Mouse (Mus musculus) hindbrain, embryonic 11.5 days (tissue): Measurements from ENCODE around the gene Dclk1. TPM values are rescaled to one million over a fixed set of nuclear protein-coding genes. Genes with fewer than 3 reads are reported as not detected.

Experiments used
- ATAC-seq: fragments of 200-750 bp; cut with Nextera tagmentation; 2 replicates; pipeline ENCODE4 v1.8.0; 2017; ENCODE audit warnings: mild to moderate bottlenecking, moderate TSS enrichment, moderate library complexity; ENCODE audit not compliant: low FRiP score
- DNase-seq: peaks from one replicate; pipeline ENCODE4 v3.0.0-alpha.2; 2015; ENCODE audit warnings: low spot score
- H3K27ac ChIP-seq: fragments of 300-500 bp; sonication (generic); 2 replicates; pipeline ENCODE4 v1.5.1; 2014; ENCODE audit warnings: mild to moderate bottlenecking, low read depth, low read length
- H3K27me3 ChIP-seq: fragments of 300-500 bp; sonication (generic); 2 replicates; pipeline ENCODE4 v1.6.1; 2014; ENCODE audit warnings: mild to moderate bottlenecking, low read length, moderate library complexity, mixed read lengths; ENCODE audit not compliant: control insufficient read depth, insufficient read depth
- H3K36me3 ChIP-seq: fragments of 300-500 bp; sonication (generic); 2 replicates; pipeline ENCODE4 v1.6.1; 2014; ENCODE audit warnings: mild to moderate bottlenecking, low read length, moderate library complexity, mixed read lengths; ENCODE audit not compliant: control insufficient read depth, insufficient read depth
- H3K4me1 ChIP-seq: fragments of 300-500 bp; sonication (generic); replicated peaks from 2 replicates; pipeline ENCODE4 v1.6.1; 2014; ENCODE audit warnings: low read length, mixed read lengths; ENCODE audit not compliant: control insufficient read depth, insufficient read depth
- H3K4me2 ChIP-seq: fragments of 300-500 bp; sonication (generic); replicated peaks from 2 replicates; pipeline ENCODE4 v1.6.1; 2014; ENCODE audit warnings: mild to moderate bottlenecking, low read depth, low read length
- H3K4me3 ChIP-seq: fragments of 300-500 bp; sonication (generic); 2 replicates; pipeline ENCODE4 v1.5.1; 2014; ENCODE audit warnings: low read depth, low read length
- H3K9ac ChIP-seq: fragments of 300-500 bp; sonication (generic); 2 replicates; pipeline ENCODE4 v1.6.1; 2014; ENCODE audit warnings: low read depth, low read length
- H3K9me3 ChIP-seq: fragments of 300-500 bp; sonication (generic); 2 replicates; pipeline ENCODE4 v1.6.1; 2016; ENCODE audit warnings: low read length; ENCODE audit not compliant: control insufficient read depth
- WGBS: fragments of 180-500 bp; shearing (Covaris S2); extraction: QIAGEN DNeasy Blood & Tissue Kit; methylation state at CpG from one replicate; pipeline ENCODE4 v1.1.7; 2014; 5-methylcytosine and 5-hydroxymethylcytosine counted together
- polyA plus RNA-seq: library from polyadenylated mRNA; unstranded; fragments of >200 nt; fragmentation: Nextera tagmentation; extraction: Ambion mirVana; gene quantifications from 2 replicates; pipeline ENCODE4 v1.2.1, GENCODE M21; 2014

Gene Dclk1
- polyA plus RNA-seq, 1 experiment from 2014 or later, result 94.8 TPM

DNA sequence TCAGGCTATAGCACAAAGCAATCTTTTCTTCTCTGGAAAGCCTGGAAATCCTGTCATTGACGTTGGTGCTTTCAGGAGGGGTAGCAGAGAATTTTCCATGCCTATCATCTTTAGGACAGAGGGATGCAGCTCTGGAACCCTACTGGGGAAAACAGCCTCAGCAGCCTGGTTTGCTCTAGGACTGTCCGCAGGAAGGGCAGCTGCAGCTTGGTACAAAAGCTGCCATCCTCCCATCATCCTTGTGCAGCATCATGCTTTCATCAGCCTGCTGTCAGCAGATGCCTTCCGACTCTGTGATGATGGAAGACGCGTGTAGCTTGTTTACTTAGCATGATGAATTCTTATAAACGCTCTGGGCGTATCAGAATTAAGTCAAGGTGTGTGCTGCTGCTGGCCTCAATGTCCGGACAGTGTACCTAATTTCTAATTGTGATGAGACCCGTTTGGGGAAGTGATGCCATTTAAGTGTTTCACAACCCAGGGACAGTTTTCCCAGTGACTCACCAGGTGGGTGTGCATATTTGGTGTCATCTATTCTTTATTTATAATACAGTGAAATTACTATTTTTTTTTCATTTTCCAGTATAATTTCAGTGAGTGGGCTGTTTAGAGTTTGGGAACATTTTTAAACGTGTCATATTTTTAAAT, 50.7 kb downstream of the Dclk1 start:
- Histone ChIP-seq H3K36me3 (no peaks in the 10 kb centered on the region), H3K4me1 (no peaks in the 10 kb centered on the region), H3K4me2 (no peak overlapping the region), H3K27me3 (no peaks in the 10 kb centered on the region), H3K9me3 (no peaks in the 10 kb centered on the region), H3K4me3 (no peak overlapping the region), H3K27ac (no peak overlapping the region), H3K9ac (no peak overlapping the region)
- DNase-seq (no peak), ATAC-seq (no peak)
- 71% methylated on average over 10 of the region's 10 CpGs for WGBS

DNA sequence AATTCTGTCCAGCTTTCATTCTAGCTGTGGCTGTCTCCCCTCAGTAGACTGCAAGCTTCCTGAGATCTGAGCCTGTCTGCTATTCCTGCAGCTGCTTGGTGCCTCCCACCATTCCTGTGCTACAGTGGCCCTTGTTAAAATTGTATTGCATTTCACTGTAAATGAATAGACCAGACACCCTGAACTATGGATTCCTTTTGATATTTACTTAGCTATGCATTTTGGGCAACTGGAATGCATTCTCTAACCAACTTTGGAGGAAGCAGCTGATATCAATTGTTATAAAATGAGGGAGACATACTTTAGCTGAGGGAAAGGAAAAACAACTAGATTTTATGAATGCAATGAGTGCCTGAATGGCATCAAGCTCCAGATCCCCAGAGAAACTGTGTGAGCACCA, 63.5 kb downstream of the Dclk1 start:
- no peak for ATAC-seq
- Histone ChIP-seq H3K4me3 (no peak overlapping the region), H3K27me3 (no peaks in the 10 kb centered on the region), H3K4me1 (no peaks in the 10 kb centered on the region), H3K9ac (no peak overlapping the region), H3K9me3 (no peaks in the 10 kb centered on the region), H3K27ac (no peak overlapping the region), H3K4me2 (no peak overlapping the region), H3K36me3 (no peaks in the 10 kb centered on the region)
- no peak for DNase-seq

DNA sequence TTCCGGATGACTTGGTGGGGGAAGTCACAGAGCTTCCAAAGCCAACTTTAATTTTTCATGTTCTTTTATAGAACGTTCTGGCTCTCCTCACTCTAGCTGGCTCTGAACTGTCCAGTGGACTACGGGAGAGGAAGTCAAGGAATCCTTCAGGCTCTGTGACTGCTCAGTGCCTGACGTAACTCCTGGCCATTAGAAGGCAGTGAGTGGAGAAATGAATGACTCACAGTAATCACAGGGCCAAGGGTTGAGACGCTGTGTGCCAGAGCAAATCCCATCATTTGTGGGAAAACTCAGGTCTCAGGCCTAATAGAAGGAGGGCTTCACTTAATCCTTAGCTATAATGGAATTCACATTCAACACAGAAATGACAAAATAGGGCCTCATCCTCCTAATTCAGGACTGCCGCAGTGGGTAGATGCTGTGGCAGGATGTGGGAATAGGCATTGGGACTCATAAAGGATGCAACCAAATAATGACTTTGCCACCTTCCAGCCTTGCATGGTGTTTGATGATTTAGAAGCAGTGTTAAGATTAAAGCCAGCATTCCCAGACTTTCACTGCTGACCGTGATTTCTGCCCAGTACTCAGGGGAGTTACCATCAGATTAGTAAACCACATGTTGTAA, 65.5 kb downstream of the Dclk1 start:
- WGBS, result 76% methylated on average over 7 of the region's 7 CpGs
- no peak overlapping the region for H3K9ac ChIP-seq
- no peak for DNase-seq
- no peaks in the 10 kb centered on the region for H3K36me3 ChIP-seq
- H3K9me3 ChIP-seq, result no peaks in the 10 kb centered on the region
- H3K27ac ChIP-seq, result no peak overlapping the region
- no peak for ATAC-seq
- no peak overlapping the region for H3K4me3 ChIP-seq
- no peaks in the 10 kb centered on the region for H3K27me3 ChIP-seq
- H3K4me1 ChIP-seq, result no peaks in the 10 kb centered on the region
- no peak overlapping the region for H3K4me2 ChIP-seq

DNA sequence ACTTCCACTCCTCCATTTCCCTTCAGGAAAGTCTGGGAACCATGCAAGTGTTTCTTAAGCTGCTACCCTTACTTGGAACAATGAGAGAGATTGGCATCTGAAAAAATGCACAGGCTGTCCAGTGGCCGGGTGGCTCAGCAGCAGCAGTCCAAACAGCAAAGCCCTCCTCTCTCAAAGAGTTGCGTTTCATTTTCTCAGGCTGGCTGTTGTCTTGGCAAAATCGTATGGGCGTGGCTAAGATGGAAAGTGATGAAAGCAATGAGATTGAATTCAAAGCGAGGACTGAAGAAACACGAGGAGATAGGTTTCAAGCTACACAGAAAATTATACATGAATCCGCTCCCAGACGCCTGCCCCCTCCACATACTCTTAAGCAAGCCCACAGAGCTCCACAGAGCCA, 67.8 kb downstream of the Dclk1 start:
- ATAC-seq (no peak), DNase-seq (no peak)
- WGBS, result 76% methylated on average over 8 of the region's 8 CpGs
- Histone ChIP-seq H3K4me3 (no peak overlapping the region), H3K9me3 (no peaks in the 10 kb centered on the region), H3K36me3 (no peaks in the 10 kb centered on the region), H3K4me2 (no peak overlapping the region), H3K9ac (no peak overlapping the region), H3K4me1 (no peaks in the 10 kb centered on the region), H3K27ac (no peak overlapping the region), H3K27me3 (no peaks in the 10 kb centered on the region)

DNA sequence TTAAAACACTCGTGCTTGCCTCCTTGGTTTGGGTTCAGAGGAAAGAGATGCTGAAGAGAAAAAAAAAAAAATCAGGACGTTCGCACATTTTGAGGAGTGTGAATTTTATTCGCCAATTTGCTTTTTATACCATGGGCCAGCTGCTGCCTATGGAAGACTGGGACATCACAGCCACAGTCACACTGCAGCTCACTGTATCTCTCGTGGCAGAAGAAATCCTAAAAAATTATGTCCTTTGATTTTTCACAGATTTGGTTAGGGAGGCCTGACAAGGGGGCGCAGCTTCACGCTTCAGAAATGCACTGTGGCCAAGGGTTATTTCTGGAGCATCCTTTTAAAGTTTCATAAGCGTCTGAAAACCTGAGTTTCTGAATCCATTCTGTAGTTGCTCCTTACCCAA, 73.7 kb downstream of the Dclk1 start:
- no peak overlapping the region for H3K9ac ChIP-seq
- ATAC-seq, result no peak

DNA sequence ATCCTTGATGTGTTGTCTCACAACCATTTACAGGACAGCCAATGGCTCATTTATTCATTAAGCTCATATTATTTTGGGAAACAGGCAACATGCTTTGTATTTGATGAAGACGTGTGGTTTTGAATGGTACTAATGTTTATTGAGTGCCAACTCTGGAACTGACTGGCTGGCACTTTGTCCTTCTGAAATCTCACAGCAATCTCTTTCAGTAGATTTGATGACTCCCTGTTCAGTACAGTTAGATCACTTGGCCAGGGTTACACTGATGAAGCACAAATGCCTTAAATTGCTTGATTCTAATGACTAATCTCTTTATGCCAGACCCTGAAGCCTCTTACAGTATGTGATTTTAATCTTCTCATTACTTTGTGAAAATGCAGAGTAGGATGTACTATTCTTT, 75.9 kb downstream of the Dclk1 start:
- 98% methylated on average over 1 of the region's 1 CpGs for WGBS
- no peak overlapping the region for H3K9ac ChIP-seq
- H3K27ac ChIP-seq, result no peak overlapping the region
- no peak overlapping the region for H3K4me3 ChIP-seq
- H3K4me2 ChIP-seq, result no peak overlapping the region
- H3K9me3 ChIP-seq, result no peaks in the 10 kb centered on the region
- H3K4me1 ChIP-seq, result no peaks in the 10 kb centered on the region
- H3K27me3 ChIP-seq, result no peaks in the 10 kb centered on the region
- no peak for DNase-seq
- no peak for ATAC-seq
- H3K36me3 ChIP-seq, result no peaks in the 10 kb centered on the region

More for the DNA sequence above, 73.7 kb downstream of the Dclk1 start:
- H3K4me2 ChIP-seq, result no peak overlapping the region
- H3K9me3 ChIP-seq, result no peaks in the 10 kb centered on the region
- 87% methylated on average over 8 of the region's 8 CpGs for WGBS
- no peaks in the 10 kb centered on the region for H3K36me3 ChIP-seq
- H3K27me3 ChIP-seq, result no peaks in the 10 kb centered on the region
- H3K4me1 ChIP-seq, result no peaks in the 10 kb centered on the region
- H3K4me3 ChIP-seq, result no peak overlapping the region
- no peak for DNase-seq
- H3K27ac ChIP-seq, result no peak overlapping the region

DNA sequence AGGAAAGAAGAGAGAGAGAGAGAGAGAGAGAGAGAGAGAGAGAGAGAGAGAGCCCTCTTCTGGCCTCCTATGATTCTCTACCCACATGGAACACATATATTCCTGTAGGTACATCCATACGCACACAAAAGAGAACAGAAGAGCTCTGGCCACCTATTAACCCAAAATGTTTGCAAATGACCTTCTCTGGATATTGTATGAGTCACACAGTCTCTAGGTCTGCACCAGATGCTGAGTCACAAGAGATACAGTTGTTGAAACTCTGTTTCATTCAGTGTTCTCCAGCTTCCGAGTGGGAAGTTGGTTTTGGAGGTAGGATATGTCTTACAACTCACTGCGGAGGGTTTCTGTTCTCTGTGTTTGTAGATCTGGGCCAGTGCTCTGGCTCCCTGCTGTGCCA, 78.4 kb downstream of the Dclk1 start:
- no peaks in the 10 kb centered on the region for H3K9me3 ChIP-seq
- WGBS, result 87% methylated on average over 3 of the region's 3 CpGs
- H3K9ac ChIP-seq, result no peak overlapping the region
- no peak for DNase-seq
- no peaks in the 10 kb centered on the region for H3K4me1 ChIP-seq
- H3K36me3 ChIP-seq, result no peaks in the 10 kb centered on the region
- H3K4me2 ChIP-seq, result no peak overlapping the region
- no peaks in the 10 kb centered on the region for H3K27me3 ChIP-seq
- H3K4me3 ChIP-seq, result no peak overlapping the region
- H3K27ac ChIP-seq, result no peak overlapping the region
- no peak for ATAC-seq

DNA sequence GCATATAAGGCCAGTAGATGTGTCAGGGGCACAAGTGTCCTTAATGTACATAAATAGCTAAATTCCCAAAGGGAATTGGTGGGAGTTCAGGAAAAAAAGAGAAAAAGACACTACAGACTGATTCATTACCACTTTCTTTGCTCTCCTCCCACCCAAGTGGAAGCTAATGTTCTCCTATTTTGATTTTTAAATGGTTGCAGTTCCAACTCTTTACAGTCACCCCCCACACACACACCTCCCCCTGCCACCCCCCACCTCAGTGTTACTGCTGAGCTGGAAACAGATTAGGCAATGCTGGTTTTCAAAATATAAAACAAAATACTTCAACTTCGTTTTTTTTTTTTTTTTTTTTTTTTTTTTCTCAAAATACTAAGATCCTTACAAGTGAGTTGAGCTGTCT, 81.9 kb downstream of the Dclk1 start:
- no peak for DNase-seq
- no peak overlapping the region for H3K4me3 ChIP-seq
- no peak overlapping the region for H3K27ac ChIP-seq
- H3K4me1 ChIP-seq, result no peaks in the 10 kb centered on the region
- H3K9ac ChIP-seq, result no peak overlapping the region
- H3K4me2 ChIP-seq, result no peak overlapping the region
- 76% methylated on average over 1 of the region's 1 CpGs for WGBS
- no peak for ATAC-seq
- H3K9me3 ChIP-seq, result no peaks in the 10 kb centered on the region
- no peaks in the 10 kb centered on the region for H3K27me3 ChIP-seq
- no peaks in the 10 kb centered on the region for H3K36me3 ChIP-seq

DNA sequence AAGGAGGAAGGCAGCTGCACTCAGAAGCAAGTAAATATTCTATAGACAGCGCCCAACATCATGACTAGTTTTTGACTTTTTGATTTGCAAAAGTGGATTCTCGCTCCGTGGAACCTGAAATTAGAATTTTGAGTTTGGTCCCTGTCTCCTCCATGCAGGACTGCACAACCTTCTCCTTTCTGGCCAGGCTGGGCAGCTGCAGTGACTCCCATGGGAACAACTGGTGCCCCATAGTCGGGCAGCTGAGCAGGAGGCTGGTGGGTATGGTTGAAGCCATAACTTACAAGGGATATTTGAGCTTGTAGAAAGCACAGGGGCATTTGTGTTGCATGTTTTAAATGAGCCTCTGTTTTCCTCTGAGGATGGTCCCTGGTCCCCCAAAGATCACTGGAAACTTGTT, 88.3 kb downstream of the Dclk1 start:
- no peak overlapping the region for H3K27ac ChIP-seq

More for the DNA sequence above, 88.3 kb downstream of the Dclk1 start:
- DNase-seq (no peak), ATAC-seq (no peak)
- no peaks in the 10 kb centered on the region for H3K9me3 ChIP-seq
- H3K27me3 ChIP-seq, result no peaks in the 10 kb centered on the region
- H3K4me2 ChIP-seq, result no peak overlapping the region
- no peak overlapping the region for H3K9ac ChIP-seq
- H3K4me3 ChIP-seq, result no peak overlapping the region
- no peaks in the 10 kb centered on the region for H3K4me1 ChIP-seq
- H3K36me3 ChIP-seq, result no peaks in the 10 kb centered on the region
- WGBS, result 93% methylated on average over 4 of the region's 4 CpGs
